Mouse (Mus musculus) stomach, postnatal 0 days (tissue): ENCODE results near the gene Slc25a35.
"Not testable (repeated sequence)": the region's sequence is repeated elsewhere in the genome, so short reads cannot be mapped to it uniquely, and the experiment has no call there.

Experiments used
- CTCF ChIP-seq: IDR thresholded peaks from 2 replicates; pipeline ENCODE4 v1.5.1; 2016; ENCODE audit warnings: antibody characterized with exemption, low read depth, mild to moderate bottlenecking, moderate library complexity
- EP300 ChIP-seq: optimal IDR thresholded peaks from 2 replicates; pipeline ENCODE3; 2016; ENCODE audit warnings: antibody characterized with exemption

GRCm38 (mm10) chr11:68962159-68962558 lies 5.8 kb upstream of the Slc25a35 start:
- TF ChIP-seq EP300, CTCF: not testable (repeated sequence)
